Mouse (Mus musculus) heart, adult 2 months (tissue): ENCODE measurements around the gene Cyp51. TPM values are rescaled to one million over a fixed set of nuclear protein-coding genes. Genes with fewer than 3 reads are reported as not detected.

ENCODE experiments used
- DNase-seq, 2 experiments: peaks; one replicate each; pipeline ENCODE4 v3.0.0; 2021
- H3K27ac ChIP-seq: fragments of 200-600 bp; 2 replicates; pipeline ENCODE4 v1.8.1; 2022
- H3K27me3 ChIP-seq: fragments of 200-500 bp; 2 replicates; pipeline ENCODE4 v1.6.1; 2012; ENCODE audit warnings: mild to moderate bottlenecking, low read length, inconsistent platforms, mixed read lengths; ENCODE audit not compliant: control insufficient read depth, insufficient read depth
- H3K36me3 ChIP-seq: fragments of 200-500 bp; 2 replicates; pipeline ENCODE4 v1.6.1; 2012; ENCODE audit warnings: low read length, inconsistent platforms; ENCODE audit not compliant: control insufficient read depth, insufficient read depth
- H3K4me1 ChIP-seq: fragments of 200-500 bp; 2 replicates; pipeline ENCODE4 v1.6.1; 2011; ENCODE audit warnings: low read length; ENCODE audit not compliant: control insufficient read depth, insufficient read depth
- H3K4me3 ChIP-seq: fragments of 200-600 bp; 2 replicates; pipeline ENCODE4 v1.8.1; 2022
- H3K79me2 ChIP-seq: fragments of 200-500 bp; replicated peaks from 2 replicates; pipeline ENCODE4 v1.6.1; 2012; ENCODE audit warnings: mild to moderate bottlenecking, inconsistent platforms, low read length, moderate library complexity, mixed read lengths; ENCODE audit not compliant: control insufficient read depth, insufficient read depth
- H3K9ac ChIP-seq: fragments of 200-500 bp; 2 replicates; pipeline ENCODE4 v1.6.1; 2012; ENCODE audit warnings: low read depth, mild to moderate bottlenecking, control low read depth, inconsistent platforms, low read length, mixed read lengths
- CTCF ChIP-seq: fragments of 200-600 bp; IDR thresholded peaks from 2 replicates; pipeline ENCODE4 v1.8.1; 2022; ENCODE audit warnings: antibody characterized with exemption, mild to moderate bottlenecking, moderate library complexity
- EP300 ChIP-seq: fragments of 200-500 bp; IDR thresholded peaks from 2 replicates; pipeline ENCODE4 v1.6.1; 2011; ENCODE audit warnings: low read depth, low read length, control low read depth; ENCODE audit not compliant: insufficient read depth
- POLR2A ChIP-seq: fragments of 200-500 bp; IDR thresholded peaks from 2 replicates; pipeline ENCODE4 v1.6.1; 2011; ENCODE audit warnings: mild to moderate bottlenecking, low read depth, low read length, control low read depth; ENCODE audit not compliant: insufficient read depth
- WGBS: fragments of 180-500 bp; shearing (Covaris S2); methylation state at CpG from one replicate; pipeline ENCODE4 v1.1.7; 2018; 5-methylcytosine and 5-hydroxymethylcytosine counted together
- intact Hi-C: fragments of 180-260 bp; cut with DNase I; formaldehyde crosslinking; loops from one replicate; pipeline ENCODE4 v1.15.1; 2025
- polyA plus RNA-seq: library from polyadenylated mRNA; depleted of rRNA; stranded (reverse); fragments of >200 nt; gene quantifications from 2 replicates; pipeline ENCODE4 v1.2.3, GENCODE M21; 2012
- total RNA-seq, 2 experiments: library from RNA; stranded (reverse); gene quantifications; 2 replicates each; pipeline ENCODE4 v1.2.3; 2021

The Cyp51 gene
- total and polyA plus RNA-seq, 3 experiments: 4.6 to 6.4 (median 6.2) TPM

DNA sequence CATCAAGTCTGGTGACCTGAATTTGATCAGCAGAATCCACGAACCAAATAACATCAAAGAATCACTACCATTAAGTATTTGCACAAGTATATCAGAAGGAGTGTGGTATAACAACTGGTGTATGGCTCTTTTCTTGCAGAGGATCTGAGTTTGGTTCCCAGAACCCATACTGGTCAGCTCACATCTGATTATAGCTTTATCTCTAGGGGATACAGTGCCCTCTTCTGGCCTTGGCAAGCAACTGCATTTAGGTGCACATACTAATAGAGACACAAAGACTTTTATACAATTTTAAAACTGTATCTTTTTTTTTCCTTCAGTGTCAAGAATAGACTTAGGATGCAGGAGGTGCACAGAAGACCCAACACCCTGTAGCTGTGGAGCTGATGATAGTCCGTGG lies 2.8 kb downstream of the Cyp51 start:
- Histone ChIP-seq H3K79me2 (no peaks in the 10 kb centered on the region), H3K4me3 (no peak overlapping the region), H3K4me1 (0 out of 2 replicates have a peak, but pooled peaks cover 1% of the 10 kb centered on the region), H3K36me3 (no peaks in the 10 kb centered on the region), H3K27ac (no peak overlapping the region), H3K9ac (no peak overlapping the region), H3K27me3 (no peaks in the 10 kb centered on the region)
- DNase-seq: no peak
- 95% methylated on average over 2 of the region's 2 CpGs for WGBS
- intact Hi-C loops: loop anchor here (5.0 kb wide), 2 partner anchors 91 to 209 kb away; partner anchors contain the start of genes Mterf1a and Mterf1b
- TF ChIP-seq CTCF (peak; percentile 41), EP300 (no peak)

DNA sequence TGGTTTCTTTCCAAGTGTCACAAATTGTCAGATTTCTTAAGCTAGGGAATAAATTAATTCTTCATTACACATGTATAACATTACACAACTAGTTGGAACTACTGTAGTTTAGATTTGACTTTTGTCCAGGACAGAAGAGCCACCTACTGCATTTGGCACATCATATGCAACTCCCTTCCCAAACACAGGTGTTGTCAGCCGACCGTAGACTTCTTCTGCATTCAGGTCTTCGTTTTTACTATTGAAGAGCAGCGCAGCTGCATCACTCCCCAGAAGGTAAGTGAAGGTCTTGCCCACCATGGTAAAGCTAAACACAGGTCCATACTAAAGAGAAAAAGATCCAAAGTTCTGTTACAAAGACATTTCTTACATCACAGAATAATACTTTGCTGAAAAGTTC lies 3.5 kb downstream of the Cyp51 start:
- H3K9ac ChIP-seq: no peak overlapping the region
- intact Hi-C loops: loop anchor here (5.0 kb wide), 2 partner anchors 91 to 209 kb away; partner anchors contain the start of genes Mterf1a and Mterf1b
- TF ChIP-seq EP300: no peak
- no peak for TF ChIP-seq POLR2A
- TF ChIP-seq CTCF: no peak
- 0 out of 2 replicates have a peak, but pooled peaks cover 1% of the 10 kb centered on the region for H3K4me1 ChIP-seq
- no peak overlapping the region for H3K27ac ChIP-seq
- H3K36me3 ChIP-seq: no peaks in the 10 kb centered on the region
- no peaks in the 10 kb centered on the region for H3K79me2 ChIP-seq
- WGBS: 93% methylated on average over 4 of the region's 4 CpGs
- no peaks in the 10 kb centered on the region for H3K27me3 ChIP-seq
- DNase-seq: no peak
- no peak overlapping the region for H3K4me3 ChIP-seq

DNA sequence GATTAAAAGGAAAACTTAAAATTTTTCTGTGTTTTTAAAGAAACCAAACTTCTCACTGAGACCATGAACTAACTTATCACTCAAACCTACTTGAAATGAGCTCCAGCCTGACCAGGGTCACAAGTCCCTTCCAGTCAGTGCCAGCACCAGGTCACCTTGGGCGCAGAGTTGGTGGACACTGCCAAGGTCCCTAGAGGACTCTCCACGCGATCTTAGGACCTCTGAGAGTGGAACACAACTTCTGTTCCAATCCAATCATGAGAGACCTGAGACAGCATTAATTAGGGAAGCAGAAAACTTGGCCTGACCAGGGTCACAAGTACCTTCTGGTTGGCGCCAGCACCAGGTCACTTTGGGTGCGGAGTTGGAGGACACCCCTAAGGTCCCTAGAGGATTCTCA lies 10.1 kb downstream of the Cyp51 start:
- Histone ChIP-seq H3K4me1 (no peaks in the 10 kb centered on the region), H3K27ac (no peak overlapping the region), H3K79me2 (no peaks in the 10 kb centered on the region), H3K36me3 (peaks cover 2% of the 10 kb centered on the region; the same call in 1 of the 2 replicates), H3K27me3 (no peaks in the 10 kb centered on the region), H3K4me3 (no peak overlapping the region), H3K9ac (no peak overlapping the region)
- intact Hi-C loops: no loop called here
- 72% methylated on average over 5 of the region's 5 CpGs for WGBS
- TF ChIP-seq CTCF (no peak), EP300 (no peak)
- no peak for DNase-seq

DNA sequence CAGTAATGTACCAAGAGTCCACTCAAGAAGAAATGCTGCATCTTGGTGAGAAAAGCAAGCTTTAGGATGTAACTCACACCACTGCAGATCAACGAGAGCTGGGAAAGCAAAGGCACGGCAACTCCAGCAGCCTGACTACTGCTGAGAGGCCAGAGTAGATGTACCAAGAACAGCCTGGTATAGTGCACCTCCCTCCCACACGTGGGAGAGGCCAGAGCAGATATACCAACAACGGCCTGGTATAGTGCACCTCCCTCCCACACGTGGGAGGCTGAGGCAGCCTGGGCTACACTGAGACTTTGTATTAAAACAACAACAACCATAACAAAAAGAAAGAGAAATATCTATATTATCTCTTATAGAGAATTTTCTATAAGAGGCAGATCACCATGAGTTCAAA lies 16.4 kb downstream of the Cyp51 start:
- no peaks in the 10 kb centered on the region for H3K79me2 ChIP-seq
- 88% methylated on average over 5 of the region's 5 CpGs for WGBS
- no peak overlapping the region for H3K9ac ChIP-seq
- H3K4me3 ChIP-seq: no peak overlapping the region
- no peaks in the 10 kb centered on the region for H3K27me3 ChIP-seq
- intact Hi-C loops: no loop called here
- TF ChIP-seq CTCF (no peak), POLR2A (no peak)
- no peaks in the 10 kb centered on the region; the same call in 1 of the 2 replicates for H3K36me3 ChIP-seq
- H3K27ac ChIP-seq: no peak overlapping the region
- H3K4me1 ChIP-seq: no peaks in the 10 kb centered on the region
- no peak for DNase-seq

DNA sequence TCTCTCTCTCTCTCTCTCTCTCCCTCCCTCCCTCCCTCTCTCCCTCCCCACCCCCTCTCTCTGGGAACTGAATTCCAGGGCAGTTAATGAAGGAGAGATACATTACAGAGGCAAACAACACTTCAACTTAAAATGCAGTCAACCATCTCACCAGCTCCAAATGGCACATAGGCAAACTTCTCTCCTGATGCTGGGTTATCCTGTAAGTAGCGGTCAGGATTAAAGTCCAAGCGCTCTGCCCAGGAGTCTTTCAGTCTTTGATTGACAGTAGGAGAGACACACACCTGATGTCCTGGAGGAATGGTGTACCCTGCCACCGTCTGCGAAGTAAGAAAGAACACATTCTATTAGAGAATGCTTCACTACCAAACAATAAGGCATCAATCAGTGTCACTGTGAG lies 18.2 kb downstream of the Cyp51 start:
- Histone ChIP-seq H3K79me2 (no peaks in the 10 kb centered on the region), H3K36me3 (no peaks in the 10 kb centered on the region; the same call in 1 of the 2 replicates), H3K27me3 (no peaks in the 10 kb centered on the region), H3K9ac (no peak overlapping the region), H3K4me3 (no peak overlapping the region), H3K27ac (no peak overlapping the region), H3K4me1 (no peaks in the 10 kb centered on the region)
- intact Hi-C loops: no loop called here
- WGBS: 91% methylated on average over 4 of the region's 4 CpGs
- DNase-seq: no peak
- TF ChIP-seq POLR2A: no peak
- TF ChIP-seq EP300: no peak
- no peak for TF ChIP-seq CTCF

DNA sequence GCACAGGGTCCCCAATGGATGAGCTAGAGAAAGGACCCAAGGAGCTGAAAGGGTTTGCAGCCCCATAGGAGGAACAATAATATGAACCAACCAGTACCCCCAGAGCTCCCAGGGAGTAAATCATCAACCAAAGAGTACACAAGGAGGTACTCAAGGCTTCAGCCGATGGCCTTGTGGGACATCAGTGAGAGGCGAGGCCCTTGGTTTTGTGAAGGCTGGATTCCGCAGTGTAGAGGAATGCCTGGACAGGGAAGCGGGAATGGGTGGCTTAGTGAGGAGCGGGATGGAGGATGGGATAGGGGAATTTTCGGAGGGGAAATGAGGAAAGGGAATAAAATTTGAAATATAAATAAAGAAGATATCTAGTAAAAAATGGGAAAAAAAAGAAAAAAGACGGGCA lies 19.6 kb downstream of the Cyp51 start:
- no peak overlapping the region for H3K4me3 ChIP-seq
- intact Hi-C loops: no loop called here
- no peaks in the 10 kb centered on the region; the same call in 1 of the 2 replicates for H3K36me3 ChIP-seq
- no peaks in the 10 kb centered on the region for H3K27me3 ChIP-seq
- no peaks in the 10 kb centered on the region for H3K4me1 ChIP-seq
- no peak for DNase-seq
- TF ChIP-seq CTCF (no peak), EP300 (no peak), POLR2A (no peak)
- H3K9ac ChIP-seq: no peak overlapping the region
- WGBS: 94% methylated on average over 7 of the region's 7 CpGs
- H3K27ac ChIP-seq: no peak overlapping the region
- no peaks in the 10 kb centered on the region for H3K79me2 ChIP-seq
